Mouse (Mus musculus): Measurements from ENCODE around the gene Kdsr.
"Not testable (repeated sequence)": the region's sequence is repeated elsewhere in the genome, so short reads cannot be mapped to it uniquely, and the experiment has no call there.

The Kdsr gene

GRCm38 (mm10) chr1:106739810-106740209 lies 19.7 kb downstream of the Kdsr start:
- no peak for DNase-seq (ENCODE audit: low spot score in 2 of 2)

- DNase-seq (ENCODE audit: low spot score in 2 of 2): no peak
Observed at GRCm38 (mm10) chr1:106738092-106738491, 21.4 kb downstream of the Kdsr start.

- no peak for DNase-seq (ENCODE audit: low spot score in 2 of 2)
Observed at GRCm38 (mm10) chr1:106736211-106736610, 23.3 kb downstream of the Kdsr start.

GRCm38 (mm10) chr1:106735586-106735985 lies 23.9 kb downstream of the Kdsr start:
- peak in 1 of 2 experiments; percentile 44 for DNase-seq (ENCODE audit: low spot score in 2 of 2)

- DNase-seq (ENCODE audit: low spot score in 2 of 2): no peak
Observed at GRCm38 (mm10) chr1:106722061-106722460, 37.5 kb downstream of the Kdsr start.

GRCm38 (mm10) chr1:106717736-106718135 lies 41.8 kb downstream of the Kdsr start:
- not testable (repeated sequence) for DNase-seq (ENCODE audit: low spot score in 2 of 2)

GRCm38 (mm10) chr1:106717071-106717601 lies 42.4 kb downstream of the Kdsr start:
- DNase-seq (ENCODE audit: low spot score in 2 of 2): peak; percentile 66 to 81

GRCm38 (mm10) chr1:106716141-106716540 lies 43.4 kb downstream of the Kdsr start:
- DNase-seq (ENCODE audit: low spot score in 2 of 2): no peak

GRCm38 (mm10) chr1:106715111-106716083 lies 44.1 kb downstream of the Kdsr start:
- no peak for DNase-seq (ENCODE audit: low spot score in 2 of 2)

GRCm38 (mm10) chr1:106714530-106714981 lies 45.0 kb downstream of the Kdsr start:
- DNase-seq (ENCODE audit: low spot score in 2 of 2): no peak

- peak; percentile 52 to 62 for DNase-seq (ENCODE audit: low spot score in 2 of 2)
Observed at GRCm38 (mm10) chr1:106713621-106714529, 45.7 kb downstream of the Kdsr start, which contains the start of gene Bcl2. Gene Bcl2, minus strand, starts transcription at chr1:106714274.

- peak; percentile 55 to 73 for DNase-seq (ENCODE audit: low spot score in 2 of 2)
Observed at GRCm38 (mm10) chr1:106712330-106712729, 47.2 kb downstream of the Kdsr start.

- no peak for DNase-seq (ENCODE audit: low spot score in 2 of 2)
Observed at GRCm38 (mm10) chr1:106711356-106712125, 48.0 kb downstream of the Kdsr start.

- no peak for DNase-seq (ENCODE audit: low spot score in 2 of 2)
Observed at GRCm38 (mm10) chr1:106710202-106710601, 49.3 kb downstream of the Kdsr start.

- DNase-seq (ENCODE audit: low spot score in 2 of 2): no peak
Observed at GRCm38 (mm10) chr1:106707036-106707880, 52.3 kb downstream of the Kdsr start.

- DNase-seq (ENCODE audit: low spot score in 2 of 2): no peak
Observed at GRCm38 (mm10) chr1:106703183-106703582, 56.3 kb downstream of the Kdsr start.

GRCm38 (mm10) chr1:106702471-106703175 lies 56.9 kb downstream of the Kdsr start:
- peak in 1 of 2 experiments; percentile 15 for DNase-seq (ENCODE audit: low spot score in 2 of 2)

GRCm38 (mm10) chr1:106700520-106701114 lies 58.9 kb downstream of the Kdsr start:
- no peak for DNase-seq (ENCODE audit: low spot score in 2 of 2)

- DNase-seq (ENCODE audit: low spot score in 2 of 2): no peak
Observed at GRCm38 (mm10) chr1:106696472-106696871, 63.1 kb downstream of the Kdsr start.

Measured in cerebellum, postnatal 4 days (tissue).